Mouse (Mus musculus) gonadal fat pad, adult 2 months (tissue): Measurements from ENCODE around the gene Vmn2r114. TPM values are rescaled to one million over a fixed set of nuclear protein-coding genes. Genes with fewer than 3 reads are reported as not detected.
"Not testable (repeated sequence)": the region's sequence is repeated elsewhere in the genome, so short reads cannot be mapped to it uniquely, and the experiment has no call there.

Source experiments
- DNase-seq: peaks from one replicate; pipeline ENCODE4 v3.0.0-alpha.2; 2012; ENCODE audit warnings: low read depth
- polyA plus RNA-seq: library from polyadenylated mRNA; depleted of rRNA; stranded (reverse); fragments of >200 nt; gene quantifications from 2 replicates; pipeline ENCODE4 v1.2.3, GENCODE M21; 2012; rRNA removed

Gene Vmn2r114
- not detected in 2 replicates for polyA plus RNA-seq

DNA sequence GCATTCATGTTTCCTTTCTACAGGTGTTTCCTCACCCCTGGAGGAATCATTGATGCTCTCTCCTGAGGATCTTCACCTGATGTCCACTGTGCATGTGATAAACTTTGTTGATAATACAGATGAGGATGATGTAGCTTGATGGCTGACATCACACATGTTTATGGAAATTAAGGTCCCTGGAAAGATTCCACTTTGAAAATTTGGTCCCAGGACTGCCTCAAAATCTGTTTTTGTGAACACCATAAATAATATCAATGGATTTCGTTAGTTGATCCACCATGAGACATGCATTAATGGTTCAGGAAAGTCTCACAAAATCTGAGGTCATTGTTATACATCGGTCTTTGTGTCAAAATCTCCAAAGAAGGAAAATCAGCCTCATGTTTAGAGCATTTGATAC, at the start of gene Vmn2r114:
Vmn2r114 (minus strand) TSS at position 101 of the 400 bp plus-strand sequence.
- DNase-seq = not testable (repeated sequence)

DNA sequence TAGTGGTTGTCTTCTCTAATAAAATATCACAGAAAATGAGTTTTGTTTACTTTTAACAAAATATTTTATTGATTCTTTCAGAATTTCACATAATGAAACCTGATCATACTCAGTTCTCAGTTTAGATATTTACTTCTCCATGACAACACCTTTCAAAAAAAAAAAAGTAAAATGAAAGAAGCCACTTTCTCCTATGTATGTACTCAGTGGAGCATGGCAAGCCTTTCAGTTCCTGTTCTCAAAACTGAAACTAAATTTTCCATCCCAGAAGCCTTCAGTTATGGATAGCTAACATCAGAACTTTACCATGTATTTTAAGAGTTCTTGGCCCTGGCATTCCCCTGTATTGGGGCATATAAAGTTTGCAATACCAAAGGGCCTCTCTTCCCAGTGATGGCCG, 39.3 kb upstream of the Vmn2r114 start:
- DNase-seq = no peak

DNA sequence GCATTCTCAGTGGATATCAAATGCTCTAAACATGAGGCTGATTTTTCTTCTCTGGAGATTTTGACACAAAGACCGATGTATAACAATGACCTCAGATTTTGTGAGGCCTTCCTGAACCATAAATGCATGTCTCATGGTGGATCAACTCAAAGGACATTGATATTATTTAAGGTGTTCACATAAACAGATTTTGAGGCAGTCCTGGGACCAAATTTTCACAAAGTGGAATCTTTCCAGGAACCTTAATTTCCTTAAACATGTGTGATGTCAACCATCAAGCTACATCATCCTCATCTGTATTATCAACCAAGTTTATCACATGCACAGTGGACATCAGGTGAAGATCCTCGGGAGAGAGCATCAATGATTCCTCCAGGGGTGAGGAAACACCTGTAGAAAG, 31.1 kb upstream of the Vmn2r114 start, which contains the start of gene Vmn2r115:
Vmn2r115 (plus strand) TSS at position 301 of the 400 bp plus-strand sequence.
- DNase-seq = not testable (repeated sequence)

GRCm38 (mm10) chr17:23330657-23331056, 18.3 kb upstream of the Vmn2r114 start:
- DNase-seq = no peak

Other genes starting within 250 kb of the Vmn2r114 start
- gene Zfp40, start 119.3 kb downstream of the Vmn2r114 start, polyA plus RNA-seq = 2.6 and 2.7 TPM in 2 replicates
- gene Vmn2r115, start 31.2 kb upstream of the Vmn2r114 start, polyA plus RNA-seq = not detected in 2 replicates
- not detected in 2 replicates for gene Vmn2r116, start 72.1 kb upstream of the Vmn2r114 start, polyA plus RNA-seq
- gene Vmn2r117, start 167.2 kb upstream of the Vmn2r114 start, polyA plus RNA-seq = not detected in 2 replicates